Mouse (Mus musculus) heart, embryonic 13.5 days (tissue): ENCODE measurements around the gene Bmp3. TPM values are rescaled to one million over a fixed set of nuclear protein-coding genes. Genes with fewer than 3 reads are reported as not detected.
A peak's percentile ranks its signal among the peaks of the same experiment; 100 is the strongest.

ENCODE experiments used
- ATAC-seq: fragments of 200-750 bp; cut with Nextera tagmentation; 2 replicates; pipeline ENCODE4 v1.8.0; 2017; ENCODE audit warnings: moderate TSS enrichment; ENCODE audit not compliant: insufficient number of reproducible peaks, low FRiP score, low TSS enrichment; ENCODE audit errors: extremely low read depth
- H3K27ac ChIP-seq: fragments of 300-500 bp; sonication (generic); replicated peaks from 2 replicates; pipeline ENCODE4 v1.5.1; 2015; ENCODE audit warnings: moderate library complexity, mild to moderate bottlenecking, inconsistent platforms
- H3K27me3 ChIP-seq: fragments of 300-500 bp; sonication (generic); replicated peaks from 2 replicates; pipeline ENCODE4 v1.6.1; 2015; ENCODE audit warnings: mild to moderate bottlenecking, inconsistent platforms
- H3K36me3 ChIP-seq: fragments of 300-500 bp; sonication (generic); 2 replicates; pipeline ENCODE4 v1.6.1; 2015; ENCODE audit warnings: mild to moderate bottlenecking, inconsistent platforms
- H3K4me1 ChIP-seq: fragments of 300-500 bp; sonication (generic); 2 replicates; pipeline ENCODE4 v1.6.1; 2015; ENCODE audit warnings: inconsistent platforms
- H3K4me2 ChIP-seq: fragments of 300-500 bp; sonication (generic); 2 replicates; pipeline ENCODE4 v1.6.1; 2015; ENCODE audit warnings: inconsistent platforms, mild to moderate bottlenecking, moderate library complexity
- H3K4me3 ChIP-seq: fragments of 300-500 bp; sonication (generic); 2 replicates; pipeline ENCODE4 v1.5.1; 2015; ENCODE audit warnings: moderate library complexity, mild to moderate bottlenecking, inconsistent platforms
- H3K9ac ChIP-seq: fragments of 300-500 bp; sonication (generic); 2 replicates; pipeline ENCODE4 v1.6.1; 2015; ENCODE audit warnings: inconsistent platforms, mild to moderate bottlenecking, moderate library complexity
- H3K9me3 ChIP-seq: fragments of 300-500 bp; sonication (generic); 2 replicates; pipeline ENCODE4 v1.6.1; 2016; ENCODE audit warnings: inconsistent platforms
- WGBS: fragments of 180-500 bp; shearing (Covaris S2); methylation state at CpG from one replicate; pipeline ENCODE4 v1.1.7; 2015; ENCODE audit warnings: mixed read lengths; 5-methylcytosine and 5-hydroxymethylcytosine counted together
- polyA plus RNA-seq: library from polyadenylated mRNA; unstranded; fragments of >200 nt; fragmentation: Nextera tagmentation; extraction: Ambion mirVana; gene quantifications from 2 replicates; pipeline ENCODE4 v1.2.1, GENCODE M21; 2015

Bmp3 gene
- polyA plus RNA-seq, 1 experiment from 2014 or later: 0.71 TPM

- peak overlapping the region; percentile 74 for H3K9ac ChIP-seq
- H3K4me2 ChIP-seq: peak overlapping the region; percentile 99
- H3K36me3 ChIP-seq: no peaks in the 10 kb centered on the region
- ATAC-seq: peak; percentile 31; the same call in 1 of the 2 replicates
- H3K4me1 ChIP-seq: peaks cover 16% of the 10 kb centered on the region
- H3K27me3 ChIP-seq: peaks cover 72% of the 10 kb centered on the region
- H3K9me3 ChIP-seq: no peaks in the 10 kb centered on the region
- under 1% methylated on average over 75 of the region's 75 CpGs for WGBS
- peak overlapping the region; percentile 65 for H3K4me3 ChIP-seq
- H3K27ac ChIP-seq: no peak overlapping the region
Measured at GRCm38 (mm10) chr5:98854627-98855564, 681 bp downstream of the Bmp3 start.

DNA sequence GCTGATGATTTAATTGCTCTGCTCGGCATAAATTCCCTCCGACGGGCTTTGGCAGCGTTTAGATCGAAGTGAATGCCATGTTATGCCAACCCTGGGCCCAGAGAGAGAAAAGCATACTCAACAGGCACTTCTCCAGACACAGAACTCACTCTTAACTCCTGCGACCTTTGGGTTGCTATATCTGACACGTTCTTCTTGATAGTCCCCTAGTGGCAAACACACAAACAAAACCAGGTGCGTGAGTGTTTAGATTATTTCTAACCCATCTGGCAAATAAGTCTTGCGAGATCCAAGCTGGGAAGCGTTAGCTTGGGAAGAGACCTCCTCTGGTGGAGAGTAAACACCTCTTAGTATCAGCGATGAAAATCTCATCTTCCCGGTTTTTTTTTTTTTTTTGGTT, 1.5 kb downstream of the Bmp3 start:
- H3K27ac ChIP-seq: no peak overlapping the region
- peaks cover 74% of the 10 kb centered on the region for H3K27me3 ChIP-seq
- 10% methylated on average over 12 of the region's 12 CpGs for WGBS
- H3K9ac ChIP-seq: 0 out of 2 replicates have a peak overlapping the region, but pooled peaks have one; percentile 74
- peaks cover 16% of the 10 kb centered on the region for H3K4me1 ChIP-seq
- H3K36me3 ChIP-seq: no peaks in the 10 kb centered on the region
- ATAC-seq: no peak
- peak overlapping the region; percentile 99 for H3K4me2 ChIP-seq
- H3K4me3 ChIP-seq: peak overlapping the region; percentile 65
- no peaks in the 10 kb centered on the region for H3K9me3 ChIP-seq

DNA sequence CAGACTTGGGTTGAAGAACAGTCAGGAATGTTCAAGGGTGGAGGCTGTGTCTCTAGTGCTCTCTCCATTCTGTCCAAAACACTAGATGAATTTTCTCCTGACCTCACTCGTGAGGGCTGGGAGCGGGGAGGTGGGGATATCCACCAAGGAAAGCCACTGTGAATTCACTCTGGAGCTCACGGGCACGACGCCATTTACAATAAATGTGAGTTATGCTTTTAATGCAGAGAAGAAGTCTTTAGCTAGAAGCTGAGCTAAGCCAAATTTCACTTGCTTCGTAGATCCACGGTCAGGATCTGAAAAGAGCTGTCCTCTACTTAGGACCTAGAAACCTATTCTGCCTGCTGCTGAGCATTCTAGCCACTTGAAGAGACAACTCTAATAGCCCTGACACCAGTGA, 2.1 kb downstream of the Bmp3 start:
- 0 out of 2 replicates have a peak overlapping the region, but pooled peaks have one; percentile 3 for H3K4me2 ChIP-seq
- no peak overlapping the region for H3K27ac ChIP-seq
- no peak for ATAC-seq
- H3K27me3 ChIP-seq: peaks cover 79% of the 10 kb centered on the region
- no peak overlapping the region for H3K9ac ChIP-seq
- H3K9me3 ChIP-seq: no peaks in the 10 kb centered on the region
- 60% methylated on average over 7 of the region's 7 CpGs for WGBS
- no peak overlapping the region for H3K4me3 ChIP-seq
- no peaks in the 10 kb centered on the region for H3K36me3 ChIP-seq
- H3K4me1 ChIP-seq: peaks cover 16% of the 10 kb centered on the region

DNA sequence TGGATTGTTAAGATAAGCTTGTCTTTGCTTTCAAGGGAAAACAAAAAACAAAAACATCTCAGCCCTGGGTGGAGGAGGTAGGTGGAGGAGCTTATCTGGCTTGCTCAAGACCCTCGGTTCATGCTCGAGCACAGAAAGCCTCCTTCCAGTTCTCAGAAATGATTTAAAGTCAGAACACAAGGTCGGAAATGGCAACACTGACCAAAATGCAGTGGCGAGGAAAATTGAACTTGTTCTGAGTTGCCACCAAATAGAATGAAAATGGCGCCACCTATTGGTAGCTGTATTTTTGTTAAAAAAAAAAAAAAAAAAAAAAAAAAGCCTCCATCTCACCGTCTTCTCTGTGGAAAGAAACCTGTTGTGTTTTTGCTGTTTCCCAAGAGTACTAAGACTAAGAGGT, 9.7 kb downstream of the Bmp3 start:
- H3K27ac ChIP-seq: no peak overlapping the region
- H3K9ac ChIP-seq: 0 out of 2 replicates have a peak overlapping the region, but pooled peaks have one; percentile 12
- 0 out of 2 replicates have a peak, but pooled peaks cover 3% of the 10 kb centered on the region for H3K4me1 ChIP-seq
- H3K4me2 ChIP-seq: peak overlapping the region; percentile 32
- peaks cover 15% of the 10 kb centered on the region for H3K27me3 ChIP-seq
- ATAC-seq: no peak
- no peaks in the 10 kb centered on the region for H3K36me3 ChIP-seq
- no peaks in the 10 kb centered on the region for H3K9me3 ChIP-seq
- H3K4me3 ChIP-seq: no peak overlapping the region
- WGBS: under 1% methylated on average over 6 of the region's 6 CpGs

DNA sequence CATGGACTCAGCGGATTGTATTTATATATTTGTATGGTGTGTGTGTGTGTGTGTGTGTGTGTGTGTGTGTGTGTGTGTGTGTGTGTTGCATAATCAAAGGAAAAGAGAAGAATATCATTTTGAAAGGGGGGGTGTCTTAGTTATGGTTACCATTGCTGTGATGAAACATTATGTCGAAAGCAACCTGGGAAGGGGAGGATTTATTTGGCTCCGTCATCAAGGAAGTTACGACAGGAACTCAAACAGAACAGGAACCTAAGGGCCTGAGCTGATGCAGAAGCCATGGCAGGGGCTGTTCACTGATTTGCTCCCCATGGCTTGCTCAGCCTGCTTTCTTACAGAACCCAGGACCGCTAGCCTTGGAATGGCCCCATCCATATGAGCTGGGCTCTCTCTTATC, 10.9 kb downstream of the Bmp3 start:
- no peaks in the 10 kb centered on the region for H3K36me3 ChIP-seq
- no peak for ATAC-seq
- no peak overlapping the region for H3K9ac ChIP-seq
- H3K27ac ChIP-seq: no peak overlapping the region
- WGBS: 76% methylated on average over 5 of the region's 5 CpGs
- H3K27me3 ChIP-seq: peaks cover 12% of the 10 kb centered on the region
- H3K4me3 ChIP-seq: no peak overlapping the region
- H3K4me2 ChIP-seq: no peak overlapping the region
- H3K4me1 ChIP-seq: 0 out of 2 replicates have a peak, but pooled peaks cover 3% of the 10 kb centered on the region
- no peaks in the 10 kb centered on the region for H3K9me3 ChIP-seq

DNA sequence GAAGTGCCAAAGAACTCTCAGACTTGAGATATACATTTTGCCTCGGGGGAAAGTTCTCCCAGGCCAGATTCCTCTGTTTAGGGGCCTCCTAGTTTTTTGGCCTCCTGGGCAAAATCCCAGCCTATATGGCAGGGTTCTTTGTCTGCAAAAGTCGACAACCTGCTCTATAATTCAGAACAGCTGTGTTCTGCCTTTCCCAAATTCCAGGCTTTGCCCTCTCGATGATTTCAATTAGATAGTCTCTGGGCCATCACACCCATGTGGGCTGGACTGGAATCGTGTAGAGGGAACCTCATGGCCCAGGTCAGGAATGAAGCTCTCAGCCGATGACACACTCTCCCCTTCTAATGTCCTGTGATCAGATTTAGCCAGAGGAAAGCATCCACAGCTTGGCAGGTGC, 21.8 kb downstream of the Bmp3 start:
- no peak for ATAC-seq
- Histone ChIP-seq H3K4me1 (0 out of 2 replicates have a peak, but pooled peaks cover 3% of the 10 kb centered on the region), H3K27ac (no peak overlapping the region), H3K4me3 (no peak overlapping the region), H3K27me3 (no peaks in the 10 kb centered on the region), H3K9me3 (no peaks in the 10 kb centered on the region), H3K9ac (no peak overlapping the region), H3K36me3 (no peaks in the 10 kb centered on the region), H3K4me2 (no peak overlapping the region)
- WGBS: 55% methylated on average over 5 of the region's 5 CpGs

- no peaks in the 10 kb centered on the region for H3K9me3 ChIP-seq
- no peak overlapping the region for H3K27ac ChIP-seq
- ATAC-seq: no peak
- H3K9ac ChIP-seq: no peak overlapping the region
- no peak overlapping the region for H3K4me3 ChIP-seq
- H3K4me1 ChIP-seq: 0 out of 2 replicates have a peak, but pooled peaks cover 3% of the 10 kb centered on the region
- H3K27me3 ChIP-seq: no peaks in the 10 kb centered on the region
- H3K36me3 ChIP-seq: no peaks in the 10 kb centered on the region
- H3K4me2 ChIP-seq: no peak overlapping the region
Measured at GRCm38 (mm10) chr5:98878891-98879290, 24.7 kb downstream of the Bmp3 start.

- no peaks in the 10 kb centered on the region for H3K9me3 ChIP-seq
- H3K27ac ChIP-seq: no peak overlapping the region
- no peak overlapping the region for H3K4me2 ChIP-seq
- no peaks in the 10 kb centered on the region for H3K36me3 ChIP-seq
- 68% methylated on average over 3 of the region's 3 CpGs for WGBS
- no peak for ATAC-seq
- H3K4me3 ChIP-seq: no peak overlapping the region
- no peak overlapping the region for H3K9ac ChIP-seq
- H3K4me1 ChIP-seq: no peaks in the 10 kb centered on the region
- H3K27me3 ChIP-seq: no peaks in the 10 kb centered on the region
Measured at GRCm38 (mm10) chr5:98882096-98882495, 27.9 kb downstream of the Bmp3 start.

- 59% methylated on average over 2 of the region's 2 CpGs for WGBS
- Histone ChIP-seq H3K9ac (no peak overlapping the region), H3K4me2 (no peak overlapping the region), H3K36me3 (no peaks in the 10 kb centered on the region), H3K9me3 (no peaks in the 10 kb centered on the region), H3K27ac (no peak overlapping the region), H3K4me3 (no peak overlapping the region), H3K4me1 (no peaks in the 10 kb centered on the region), H3K27me3 (no peaks in the 10 kb centered on the region)
- ATAC-seq: no peak
Measured at GRCm38 (mm10) chr5:98890544-98891050, 36.4 kb downstream of the Bmp3 start.

GRCm38 (mm10) chr5:98894281-98894680, 40.1 kb downstream of the Bmp3 start:
- WGBS: 67% methylated on average over 3 of the region's 3 CpGs
- no peak for ATAC-seq
- no peak overlapping the region for H3K27ac ChIP-seq

DNA sequence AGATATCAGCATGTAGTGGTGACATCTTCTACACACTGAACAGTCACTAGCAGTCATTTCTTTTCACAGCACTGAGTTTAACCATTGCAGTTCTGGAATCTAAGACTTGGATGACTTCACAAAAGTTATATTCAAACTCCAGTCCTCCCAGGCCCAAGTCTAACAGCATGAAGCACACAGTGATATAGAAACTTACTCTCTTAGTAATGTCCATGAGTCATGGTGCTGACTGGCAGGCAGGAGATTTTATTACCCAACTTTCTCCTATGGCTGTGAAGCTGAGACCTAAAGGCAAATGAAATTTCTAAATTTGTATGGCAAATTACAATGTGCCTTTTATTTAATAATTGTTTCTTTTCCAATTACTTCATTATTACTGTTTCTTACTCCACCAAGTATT, 43.7 kb downstream of the Bmp3 start:
- ATAC-seq: no peak
- Histone ChIP-seq H3K27me3 (no peaks in the 10 kb centered on the region), H3K9ac (no peak overlapping the region), H3K4me1 (no peaks in the 10 kb centered on the region), H3K27ac (no peak overlapping the region), H3K36me3 (no peaks in the 10 kb centered on the region), H3K4me3 (no peak overlapping the region), H3K9me3 (no peaks in the 10 kb centered on the region), H3K4me2 (no peak overlapping the region)

More at GRCm38 (mm10) chr5:98894281-98894680, 40.1 kb downstream of the Bmp3 start:
- no peaks in the 10 kb centered on the region for H3K4me1 ChIP-seq
- H3K27me3 ChIP-seq: no peaks in the 10 kb centered on the region
- H3K9me3 ChIP-seq: no peaks in the 10 kb centered on the region
- no peak overlapping the region for H3K9ac ChIP-seq
- H3K36me3 ChIP-seq: no peaks in the 10 kb centered on the region
- H3K4me2 ChIP-seq: no peak overlapping the region
- H3K4me3 ChIP-seq: no peak overlapping the region
